Mouse (Mus musculus) left cerebral cortex, postnatal 36 days (tissue): ENCODE results near the gene Dcst1. TPM values are rescaled to one million over a fixed set of nuclear protein-coding genes. Genes with fewer than 3 reads are reported as not detected.
A peak's percentile ranks its signal among the peaks of the same experiment; 100 is the strongest.

Experiments used
- DNase-seq, 2 experiments: peaks; one replicate each; pipeline ENCODE4 v3.0.0; 2021 to 2022; ENCODE audit warnings: low spot score in 2 of 2, mixed read lengths in 1 of 2
- intact Hi-C: fragments of 180-260 bp; cut with DNase I; formaldehyde crosslinking; loops from one replicate; pipeline ENCODE4 v1.15.1; 2025
- total RNA-seq, 2 experiments: library from RNA; stranded (reverse); gene quantifications; 2 replicates each; pipeline ENCODE4 v1.2.3; 2021

The Dcst1 gene
- total RNA-seq, 2 experiments from 2014 or later, result not detected

GRCm38 (mm10) chr3:89388901-89389740 lies 24.1 kb upstream of the Dcst1 start:
- intact Hi-C loops, result no loop called here
- no peak for DNase-seq

DNA sequence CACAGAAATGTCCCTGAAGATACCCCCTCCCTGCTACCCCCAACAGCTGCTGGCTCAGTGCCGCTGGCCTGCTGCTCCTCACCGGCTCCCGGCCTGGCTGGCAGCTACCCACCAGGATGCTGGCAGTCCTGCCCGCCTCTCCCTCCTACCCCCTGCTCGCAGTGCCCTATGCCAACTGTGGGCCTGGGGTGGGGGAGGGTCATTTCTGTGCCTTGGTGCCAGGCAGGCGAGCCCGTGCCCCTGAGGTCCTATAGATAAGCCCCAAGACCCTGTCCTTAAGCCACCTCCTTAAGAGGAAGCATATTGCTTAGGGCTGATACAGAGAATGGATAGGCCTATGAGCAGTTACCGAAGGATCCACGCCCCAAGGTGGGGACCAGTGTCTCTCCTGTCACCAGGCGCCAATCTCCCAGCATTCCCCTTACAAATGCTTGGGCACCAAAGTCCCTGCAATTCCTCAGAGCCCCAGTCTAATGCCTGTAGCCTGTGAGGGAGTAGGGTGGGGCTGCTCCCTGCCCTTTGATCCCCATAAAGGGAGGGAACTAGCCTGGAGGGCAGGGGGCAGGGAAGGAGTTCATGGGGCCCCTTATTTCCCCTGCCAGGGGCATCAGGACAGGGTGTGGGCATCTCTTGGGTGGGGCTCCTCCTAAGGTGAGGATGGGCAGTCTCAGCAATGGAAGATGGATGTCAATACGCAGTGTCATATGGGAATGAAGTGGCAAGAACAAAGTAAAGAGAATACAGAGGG lies 23.3 kb upstream of the Dcst1 start:
- intact Hi-C loops, result no loop called here
- DNase-seq, result no peak

- no peak for DNase-seq
- intact Hi-C loops, result no loop called here
Observed at GRCm38 (mm10) chr3:89387632-89388031, 22.6 kb upstream of the Dcst1 start.

GRCm38 (mm10) chr3:89386438-89387420 lies 21.7 kb upstream of the Dcst1 start:
- DNase-seq, result no peak
- intact Hi-C loops, result no loop called here

GRCm38 (mm10) chr3:89385451-89385850 lies 20.4 kb upstream of the Dcst1 start:
- DNase-seq, result no peak
- intact Hi-C loops, result no loop called here

GRCm38 (mm10) chr3:89384331-89385076 lies 19.5 kb upstream of the Dcst1 start:
- intact Hi-C loops, result no loop called here
- no peak for DNase-seq

DNA sequence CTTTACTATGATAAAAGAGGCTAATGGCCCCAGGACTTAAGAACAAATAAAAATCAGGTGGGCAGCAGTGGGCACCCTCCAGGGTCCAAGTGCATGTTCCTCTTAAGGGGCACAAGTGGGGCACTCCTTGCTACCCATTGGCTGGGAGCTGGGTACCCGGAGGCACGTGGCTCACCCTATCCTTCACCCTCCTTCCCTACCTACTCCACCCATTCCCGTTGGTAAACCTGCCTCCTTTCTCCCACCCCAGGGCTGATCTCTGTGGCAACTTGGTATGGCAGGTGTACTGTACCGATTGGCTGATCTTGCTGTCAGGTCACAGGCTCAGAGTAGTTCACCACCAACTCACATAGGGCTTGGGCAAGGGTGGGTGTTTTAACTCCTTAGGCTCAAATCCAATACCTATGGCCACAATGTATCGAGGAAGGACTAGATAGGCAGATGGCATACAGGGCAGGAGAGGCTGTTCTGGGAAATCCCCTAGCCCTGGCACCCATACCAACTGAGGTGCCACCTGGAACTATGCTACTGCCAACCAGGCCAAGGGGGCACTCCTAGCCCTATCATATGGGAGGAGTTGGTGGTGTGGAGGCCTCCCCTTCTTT lies 18.7 kb upstream of the Dcst1 start:
- intact Hi-C loops, result no loop called here
- DNase-seq, result no peak

- intact Hi-C loops, result no loop called here
- no peak for DNase-seq
Observed at GRCm38 (mm10) chr3:89382950-89383349, 17.9 kb upstream of the Dcst1 start.

GRCm38 (mm10) chr3:89382033-89382882 lies 17.2 kb upstream of the Dcst1 start:
- intact Hi-C loops, result no loop called here
- no peak for DNase-seq

DNA sequence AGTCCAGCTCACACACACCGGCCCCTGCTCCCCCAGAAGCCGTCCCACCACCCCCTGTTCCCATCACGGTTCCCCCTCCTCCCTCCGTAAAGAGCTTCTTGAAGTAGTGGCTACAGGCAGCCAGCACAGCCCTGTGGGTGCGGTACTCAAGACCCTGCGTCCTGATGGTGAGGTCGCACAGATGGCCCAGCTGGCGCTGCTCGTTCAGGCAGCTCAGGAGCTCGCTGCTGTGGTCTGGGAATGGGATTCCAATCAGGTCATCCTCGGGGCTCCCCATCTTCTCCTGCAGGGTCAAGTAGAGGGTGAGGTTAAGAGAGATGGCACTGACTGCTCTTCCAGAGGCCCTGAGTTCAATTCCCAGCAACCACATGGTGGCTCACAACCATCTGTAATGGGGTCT lies 16.2 kb upstream of the Dcst1 start:
- intact Hi-C loops, result no loop called here
- no peak for DNase-seq

DNA sequence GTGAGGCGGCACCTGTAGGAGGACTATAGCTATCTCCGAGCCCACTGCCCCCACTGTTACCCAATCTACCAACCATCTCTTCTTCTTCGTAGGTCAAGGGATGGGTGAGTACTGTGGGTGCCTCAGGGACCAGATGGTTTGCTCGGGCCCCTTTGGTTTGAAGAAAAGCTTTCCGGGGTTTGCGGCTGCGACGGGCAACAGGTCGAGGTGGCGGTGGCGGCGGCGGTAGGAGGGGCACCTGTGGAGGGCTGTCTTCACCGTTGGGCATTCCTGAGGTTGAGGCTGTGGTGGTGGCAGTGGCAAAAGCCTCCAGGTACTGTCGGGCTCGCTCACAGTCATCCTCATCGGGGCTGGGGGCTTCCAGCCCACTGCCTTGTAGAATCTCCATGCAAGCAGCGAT lies 15.7 kb upstream of the Dcst1 start:
- no peak for DNase-seq
- intact Hi-C loops, result no loop called here

DNA sequence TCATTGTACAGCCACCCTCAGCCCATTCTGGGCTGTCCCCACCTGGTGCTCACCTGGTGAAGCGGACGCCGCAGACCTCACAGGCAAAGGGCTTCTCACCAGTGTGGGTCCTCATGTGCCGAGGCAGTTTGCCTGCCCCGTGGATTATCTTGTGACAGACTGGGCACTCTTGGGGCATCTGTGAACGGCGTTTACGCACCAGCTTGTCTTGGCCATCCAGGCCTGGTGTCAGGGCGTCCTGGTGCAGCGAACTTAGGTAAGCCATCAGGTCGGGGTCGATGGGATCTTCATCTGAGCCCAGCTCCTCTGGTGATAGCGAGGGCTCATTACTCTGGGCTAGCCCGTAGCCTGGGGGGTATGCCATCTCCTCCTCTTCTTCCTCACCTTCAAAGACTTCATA lies 15.2 kb upstream of the Dcst1 start:
- no peak for DNase-seq
- intact Hi-C loops, result no loop called here

- DNase-seq, result no peak
- intact Hi-C loops, result loop anchor here (10.0 kb wide), 1 partner anchor 105 kb away; no protein-coding TSS in a partner anchor
Observed at GRCm38 (mm10) chr3:89379388-89380131, 14.5 kb upstream of the Dcst1 start.

GRCm38 (mm10) chr3:89378394-89379067 lies 13.5 kb upstream of the Dcst1 start:
- intact Hi-C loops, result loop anchor here (10.0 kb wide), 1 partner anchor 106 kb away; no protein-coding TSS in a partner anchor
- peak; percentile 76 to 79 for DNase-seq

DNA sequence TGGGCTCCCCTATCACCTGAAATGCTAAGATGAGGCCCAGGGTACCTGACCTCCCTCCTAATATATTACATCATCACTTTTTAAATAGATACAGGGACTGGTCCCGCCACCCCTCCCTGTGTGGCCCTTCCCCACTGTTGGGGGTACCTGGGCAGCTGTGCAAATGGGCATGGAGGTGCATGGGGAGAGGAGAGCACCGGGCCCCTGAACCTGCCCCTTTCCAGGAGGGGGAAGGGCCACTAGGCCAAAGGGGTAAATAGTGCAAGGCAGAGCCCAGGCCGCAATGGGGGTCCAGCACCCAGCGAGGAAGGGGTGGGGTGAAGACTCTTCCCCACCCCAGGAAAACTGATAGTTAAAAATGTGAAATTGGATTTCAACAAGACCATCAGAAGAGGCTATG lies 12.8 kb upstream of the Dcst1 start:
- DNase-seq, result no peak
- intact Hi-C loops, result loop anchor here (10.0 kb wide), 1 partner anchor 107 kb away; no protein-coding TSS in a partner anchor

DNA sequence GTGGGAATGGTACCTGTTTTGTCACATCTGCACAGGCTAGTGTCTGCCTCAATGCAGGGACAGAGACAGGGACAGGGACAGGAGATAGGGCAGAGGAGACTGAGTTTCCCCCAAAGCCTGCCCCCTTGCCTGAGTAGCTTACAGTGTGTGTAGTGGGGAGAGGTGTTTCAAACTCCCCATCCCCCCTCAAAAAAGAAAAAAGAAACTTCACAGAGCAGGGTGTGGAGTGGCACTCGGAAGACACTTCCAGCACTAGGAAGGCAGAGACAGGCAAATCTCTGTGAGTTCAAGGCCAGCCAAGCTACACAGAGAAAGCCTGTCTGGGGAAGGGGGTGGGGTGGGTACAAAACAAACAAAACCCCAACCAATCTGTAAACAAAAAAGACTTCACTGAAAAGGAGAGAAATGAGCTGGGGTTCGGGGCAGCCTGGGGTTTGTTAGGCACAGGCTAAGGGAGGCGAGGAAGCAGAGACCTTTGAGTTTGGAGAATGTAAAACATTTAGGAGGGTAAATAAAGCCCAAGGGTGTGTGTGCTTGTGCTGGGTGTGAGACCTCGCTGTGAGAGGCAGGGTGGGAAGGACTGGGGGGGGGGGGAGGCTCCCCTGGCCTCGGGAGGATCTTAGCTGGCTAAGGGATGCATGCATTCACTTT lies 8.7 kb upstream of the Dcst1 start:
- intact Hi-C loops, result loop anchor here (10.0 kb wide), 1 partner anchor 111 kb away; no protein-coding TSS in a partner anchor
- DNase-seq, result no peak
